Mouse (Mus musculus) left cerebral cortex, adult 8-10 months (tissue): ENCODE measurements around the gene Gsk3a. TPM values are rescaled to one million over a fixed set of nuclear protein-coding genes. Genes with fewer than 3 reads are reported as not detected.

Experiments used
- DNase-seq, 2 experiments: peaks; one replicate each; pipeline ENCODE4 v3.0.0; 2022; ENCODE audit warnings: low spot score in 2 of 2
- total RNA-seq, 4 experiments: library from RNA; stranded (reverse); gene quantifications; 2 replicates each; pipeline ENCODE4 v1.2.4; 2022

Gene Gsk3a
- total RNA-seq, 4 experiments from 2014 or later: 214 to 232 (median 222) TPM

DNA sequence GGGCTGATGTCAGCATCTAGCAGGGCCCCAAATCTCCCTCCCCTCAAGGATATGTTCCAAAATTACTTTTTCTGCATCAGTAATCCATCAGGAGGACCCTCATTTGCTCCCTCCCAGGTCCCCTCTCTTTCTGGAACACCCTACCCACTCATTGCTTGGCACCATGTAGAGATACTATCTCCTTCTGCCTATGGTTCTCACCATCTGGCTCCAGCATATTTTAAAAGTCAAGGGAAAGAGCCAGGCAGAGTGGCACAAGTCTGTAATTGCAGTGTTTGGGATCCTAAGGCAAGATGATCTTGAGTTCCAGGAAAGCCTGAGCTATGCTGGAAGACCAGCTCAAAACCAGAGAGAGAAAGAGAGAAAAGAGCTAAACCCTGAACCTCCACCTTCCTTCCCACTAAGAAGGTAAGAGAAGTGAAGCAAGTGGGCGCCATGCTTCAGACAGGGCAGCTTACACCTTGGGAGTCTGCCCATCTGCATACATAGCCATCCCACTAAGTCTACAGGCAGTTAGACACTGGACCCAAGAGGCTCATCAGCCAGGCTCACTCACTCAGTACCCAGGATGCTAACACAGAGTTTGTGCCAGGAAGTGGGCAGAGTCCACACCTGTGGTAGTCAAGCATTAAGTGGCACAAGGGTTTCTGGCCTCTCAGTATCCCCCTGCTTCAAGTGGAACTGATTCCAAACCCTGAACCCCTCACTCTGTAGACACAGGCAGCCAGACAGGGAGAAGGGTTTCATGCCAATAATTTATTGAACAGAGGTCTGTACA is 9.9 kb downstream of the Gsk3a start:
- no peak for DNase-seq

DNA sequence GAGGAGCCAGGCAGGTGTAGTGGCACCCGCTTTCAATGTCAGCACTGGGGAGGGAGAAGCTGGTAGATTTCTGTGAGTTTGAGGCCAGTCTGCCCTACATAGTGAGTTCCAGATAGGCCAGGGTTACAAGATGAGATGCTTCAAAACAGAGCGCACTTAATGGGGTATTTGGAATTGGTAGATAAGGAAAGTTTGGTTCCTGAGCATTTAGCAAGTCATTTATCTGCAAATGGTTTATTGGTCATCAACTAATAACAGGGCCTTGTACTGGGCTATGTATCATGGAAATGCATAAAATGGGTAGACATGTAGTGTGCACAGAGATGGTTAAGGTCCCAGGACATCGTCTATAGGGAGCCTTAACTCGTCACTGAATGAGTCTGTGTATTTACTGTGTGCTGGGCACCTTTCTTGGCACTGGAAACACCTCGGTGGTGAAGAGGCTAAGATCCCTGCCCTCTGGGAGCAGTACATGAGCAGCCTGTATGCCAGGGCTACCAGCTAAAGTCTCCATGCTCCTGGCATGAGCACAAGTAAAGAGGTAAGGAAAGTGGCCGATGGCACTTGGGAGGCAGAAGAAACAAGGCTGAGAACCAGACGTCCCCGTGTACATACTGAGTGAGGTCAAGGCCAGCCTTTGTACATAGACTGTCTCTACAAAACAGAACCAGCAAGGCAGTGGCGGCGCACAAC is 15.2 kb downstream of the Gsk3a start:
- no peak for DNase-seq

DNA sequence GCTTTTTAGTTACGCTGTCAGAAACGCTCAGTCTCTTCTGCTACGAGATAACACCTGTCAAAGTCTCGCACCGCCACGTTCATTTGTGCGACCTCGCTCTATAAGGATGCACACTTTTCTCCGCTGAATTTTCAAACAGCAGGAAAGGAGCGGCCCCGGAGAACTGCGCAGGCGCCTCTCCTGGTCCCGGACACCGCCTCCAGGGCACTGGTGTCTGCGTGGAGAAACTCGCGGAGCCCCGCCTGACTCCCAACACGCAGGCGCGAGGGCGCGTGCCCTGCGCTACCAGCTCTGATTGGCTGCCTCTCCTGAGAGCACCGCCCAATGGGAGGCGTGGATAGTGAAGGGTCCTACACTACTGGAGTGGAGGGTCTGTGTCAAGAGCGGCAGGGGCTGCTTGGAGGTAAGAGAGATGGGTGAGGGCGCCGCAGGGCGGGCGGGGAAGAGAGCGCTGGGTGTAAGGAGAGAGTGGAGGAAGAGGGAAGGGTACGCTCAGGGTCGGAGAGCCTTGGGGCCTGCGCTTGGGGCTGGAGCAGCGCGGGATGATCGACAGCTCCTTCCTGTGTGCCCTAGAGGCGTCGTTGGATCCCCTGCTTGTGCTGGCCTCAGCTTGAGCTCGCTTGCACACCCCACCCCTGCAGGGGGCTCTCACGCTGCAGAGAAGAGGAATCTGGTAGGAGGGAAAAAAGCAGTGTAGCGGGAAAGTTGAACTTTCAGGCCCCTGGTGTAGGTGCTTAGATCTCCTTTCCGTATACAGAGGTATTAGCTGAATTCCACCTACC is 16.4 kb downstream of the Gsk3a start, which contains the start of gene Zfp526:
Zfp526 (plus strand) TSS at position 324 of the 782 bp plus-strand sequence.
- peak; percentile 89 to 97 for DNase-seq

DNA sequence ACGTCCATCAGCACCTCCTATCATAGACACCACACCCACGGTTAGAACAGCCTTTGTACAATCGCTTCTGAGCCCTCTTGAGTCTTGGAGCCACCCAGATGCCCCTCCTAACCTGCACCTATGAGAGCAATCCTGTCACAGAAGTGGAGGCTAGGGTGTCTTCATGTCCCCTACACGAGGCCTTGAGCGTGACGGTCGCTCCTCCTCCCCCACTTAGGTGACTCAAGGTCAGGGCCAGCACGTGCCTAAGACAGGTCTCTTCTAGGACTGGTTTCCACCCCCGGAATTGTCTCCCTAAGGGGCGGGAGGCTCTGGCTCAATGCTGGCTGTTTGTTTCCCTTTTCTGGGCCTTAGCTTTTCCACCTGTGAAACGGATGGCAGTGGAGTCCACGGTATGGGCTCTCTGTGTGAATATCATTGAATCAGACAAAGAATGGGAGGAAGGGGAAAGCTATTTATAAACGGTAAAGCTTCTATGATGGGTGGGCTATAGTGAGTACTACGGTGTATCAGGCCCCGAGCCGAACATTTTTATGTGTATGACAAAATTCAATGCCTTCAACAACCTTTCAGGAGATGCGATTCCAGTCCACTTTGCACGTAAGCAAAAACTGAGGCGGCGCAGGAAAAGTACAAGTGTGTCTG is 17.1 kb downstream of the Gsk3a start, which contains the start of gene Dedd2:
Dedd2 (minus strand) TSS at position 159 of the 645 bp plus-strand sequence.
- no peak for DNase-seq

DNA sequence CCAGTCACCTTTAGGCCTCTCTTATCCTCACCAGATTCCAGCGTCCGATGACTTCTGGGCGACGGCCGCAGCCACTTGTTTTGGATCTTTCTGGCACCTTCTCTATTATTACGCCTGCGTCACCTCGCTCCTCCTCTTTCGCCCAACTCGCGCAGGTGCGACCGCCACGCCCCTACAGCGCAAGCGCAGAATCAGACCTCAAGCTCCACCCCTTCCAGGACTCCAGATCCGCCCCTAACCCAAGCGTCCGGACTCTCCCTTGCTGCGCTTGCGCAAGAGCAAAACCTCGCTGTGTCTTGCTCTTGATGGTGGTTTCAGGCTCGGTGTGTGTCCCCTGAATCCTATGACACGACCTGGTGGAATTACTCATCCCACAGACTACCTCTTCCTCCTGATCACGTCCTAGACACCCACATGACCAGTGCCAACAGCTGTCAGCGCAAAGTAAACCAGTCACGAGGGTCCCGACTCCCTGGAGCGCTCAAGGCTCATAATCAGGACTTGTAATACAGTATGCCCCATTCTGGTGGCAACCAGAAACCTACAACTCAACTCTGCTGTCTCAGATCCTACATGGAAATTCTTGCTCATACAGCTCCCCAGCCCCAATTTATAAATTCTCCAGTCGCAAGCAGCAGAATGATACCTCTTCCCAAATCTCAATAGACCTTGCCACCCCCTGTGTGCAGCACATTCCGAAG is 17.7 kb downstream of the Gsk3a start:
- peak; percentile 88 to 94 for DNase-seq

DNA sequence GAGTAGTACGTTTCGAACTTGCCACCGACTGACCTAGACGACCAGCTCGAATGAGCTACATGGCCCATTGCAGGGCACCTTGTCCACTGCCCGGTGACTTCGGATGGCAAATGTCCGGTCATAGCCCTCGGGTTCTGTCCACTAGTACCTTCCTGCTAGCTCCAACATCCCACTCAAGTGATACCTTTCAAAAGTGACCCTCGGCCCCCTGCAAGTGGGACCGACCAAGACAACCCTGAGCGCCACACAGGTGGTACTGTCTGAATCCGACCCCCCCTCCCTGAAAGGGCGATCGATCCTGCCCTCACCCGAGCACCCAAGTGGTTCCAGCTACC is 18.3 kb downstream of the Gsk3a start:
- DNase-seq: no peak

DNA sequence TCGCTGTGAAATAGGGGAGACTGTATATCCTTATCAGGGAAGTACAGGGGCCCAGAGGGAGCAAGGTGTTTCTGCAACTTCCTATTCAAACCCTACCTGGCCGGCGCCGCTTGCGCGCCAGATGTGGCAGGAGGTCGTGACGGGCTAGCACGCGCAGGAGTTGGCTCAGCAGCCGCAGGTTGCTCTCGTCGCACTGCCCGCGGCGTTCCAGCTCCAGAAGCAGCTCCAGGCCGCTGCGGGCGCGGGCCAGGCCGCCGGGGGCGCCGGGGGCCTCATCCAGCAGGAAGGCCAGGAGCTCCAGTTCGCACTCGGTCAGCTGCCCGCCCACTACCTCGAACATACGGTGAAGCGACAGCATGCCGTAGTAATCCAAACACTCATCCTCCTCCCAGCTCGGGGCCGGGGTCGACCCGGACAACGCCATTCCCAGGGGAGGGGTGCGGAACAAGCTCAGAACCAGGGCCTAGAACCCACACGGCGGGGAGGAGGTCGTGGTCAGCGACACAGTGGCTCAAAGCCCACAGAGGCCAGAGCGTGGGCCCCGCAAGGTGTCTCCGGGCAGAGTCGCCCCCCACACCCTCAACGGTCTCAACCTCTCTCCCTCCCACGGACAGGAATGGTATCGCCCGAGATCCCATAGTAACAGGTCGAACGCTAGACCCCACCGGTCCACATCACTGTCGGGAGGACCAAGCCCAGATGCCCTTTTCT is 18.8 kb downstream of the Gsk3a start:
- peak in 1 of 2 experiments; percentile 25 for DNase-seq

DNA sequence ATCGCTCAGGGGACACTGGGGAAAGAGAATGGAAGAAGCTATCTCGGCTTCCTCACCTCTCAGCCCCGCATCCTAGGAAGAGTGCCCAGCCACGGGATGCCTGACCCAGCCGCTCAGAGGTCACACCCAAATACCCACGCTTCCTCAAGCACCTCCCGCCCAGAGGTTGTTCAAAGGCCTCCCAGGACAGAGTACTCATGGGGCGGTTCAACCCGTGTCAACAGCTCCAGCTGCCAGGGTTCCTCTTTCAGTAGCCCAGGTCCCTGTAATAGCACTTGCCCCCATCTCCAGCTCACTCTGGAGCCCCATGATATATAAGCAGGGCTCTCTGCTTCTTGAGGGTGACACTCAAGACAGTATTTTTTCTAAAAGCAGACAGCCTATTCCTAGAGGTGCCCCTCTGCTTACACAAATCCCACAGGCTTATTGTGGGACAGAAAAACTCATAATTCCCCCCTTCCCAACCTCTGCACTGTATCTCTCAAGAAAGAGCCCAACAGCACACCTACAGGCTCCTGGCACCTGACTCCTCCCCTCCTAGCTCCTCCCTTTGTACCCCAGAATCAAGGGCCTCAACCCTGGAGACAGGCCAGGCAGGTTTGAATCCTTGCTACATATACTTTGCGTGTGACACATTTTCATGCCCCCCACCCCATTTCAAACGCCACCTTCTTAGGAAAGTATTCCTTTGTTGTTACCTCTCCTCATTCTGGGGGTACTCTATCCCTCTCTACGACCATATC is 19.8 kb downstream of the Gsk3a start:
- DNase-seq: no peak

DNA sequence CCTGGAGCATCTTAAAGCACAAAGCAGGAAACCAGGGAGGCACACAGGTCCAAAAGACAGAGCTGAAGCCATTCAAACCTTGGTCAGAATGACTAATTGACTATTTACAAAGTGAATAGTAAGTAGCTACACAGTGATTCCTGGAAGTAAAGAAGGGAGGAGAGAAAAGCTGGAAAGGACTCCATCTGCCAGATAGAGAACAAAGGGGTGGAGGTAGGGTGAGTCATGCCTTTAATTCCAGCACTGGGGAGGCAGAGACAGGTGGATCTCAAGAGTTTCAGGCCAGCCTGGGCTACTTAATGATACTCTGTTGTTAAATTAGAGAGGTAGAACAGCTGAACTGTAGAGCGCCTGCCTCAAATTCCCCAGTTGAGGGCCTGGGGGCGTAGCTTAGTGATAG is 23.5 kb downstream of the Gsk3a start:
- no peak for DNase-seq

DNA sequence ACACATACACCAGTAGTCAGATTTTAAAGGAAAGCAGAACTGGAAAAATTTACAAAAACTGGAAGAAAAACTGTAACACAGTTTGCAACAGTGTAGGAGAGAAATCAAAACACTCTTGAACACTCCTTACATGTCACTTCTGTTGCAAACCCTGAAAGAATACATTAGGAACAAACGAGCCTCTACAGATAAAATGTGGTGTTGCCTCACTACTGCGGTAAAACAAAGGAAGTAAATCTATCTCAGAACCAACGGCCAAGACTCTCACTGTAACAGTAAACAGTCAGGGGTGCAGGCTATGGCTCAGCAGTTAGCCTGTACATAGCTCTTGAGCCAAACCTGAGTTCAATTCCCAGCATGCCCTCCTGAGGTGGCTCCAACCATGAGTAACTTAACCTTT is 24.6 kb downstream of the Gsk3a start:
- DNase-seq: no peak

DNA sequence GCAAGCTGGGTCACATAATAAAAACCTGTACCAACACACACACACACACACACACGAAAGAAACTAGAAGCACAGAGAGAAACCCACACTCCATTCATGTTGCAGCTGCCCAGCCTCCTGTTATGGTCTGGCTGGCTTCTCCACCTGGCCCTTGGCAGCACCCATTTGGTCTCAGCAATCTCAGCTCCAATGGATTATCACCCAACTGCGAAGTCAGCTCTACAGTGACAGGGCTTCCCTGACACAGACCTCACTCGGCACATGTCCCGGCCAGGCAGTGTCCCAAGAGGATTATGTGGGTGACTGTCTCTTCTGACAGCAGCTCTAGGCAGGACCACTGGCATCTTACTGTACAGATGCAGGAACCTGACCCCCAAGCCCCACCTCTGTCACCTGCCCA is 27.2 kb downstream of the Gsk3a start:
- DNase-seq: no peak

DNA sequence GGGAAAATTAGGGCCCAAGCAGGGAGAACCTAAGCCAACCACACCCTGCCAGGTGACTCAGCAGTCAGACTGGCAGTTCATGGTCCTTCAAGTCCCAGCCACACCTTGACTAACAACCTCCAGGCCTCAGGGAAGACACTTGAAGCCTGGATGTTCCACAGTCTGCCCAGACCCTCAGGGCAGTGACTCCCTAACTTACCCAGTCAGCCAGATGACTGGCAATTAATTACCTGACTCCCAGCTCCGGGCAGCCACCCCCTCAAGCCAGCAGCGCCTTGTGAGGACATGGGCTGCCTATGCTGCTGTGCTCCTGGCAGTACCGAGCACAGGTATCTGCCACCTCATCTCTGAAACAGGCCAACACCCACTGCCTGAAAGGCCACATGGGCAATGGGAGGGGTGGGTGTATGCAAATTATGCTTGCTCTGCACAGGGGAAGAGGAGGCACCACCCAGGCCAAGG is 28.5 kb downstream of the Gsk3a start:
- no peak for DNase-seq

DNA sequence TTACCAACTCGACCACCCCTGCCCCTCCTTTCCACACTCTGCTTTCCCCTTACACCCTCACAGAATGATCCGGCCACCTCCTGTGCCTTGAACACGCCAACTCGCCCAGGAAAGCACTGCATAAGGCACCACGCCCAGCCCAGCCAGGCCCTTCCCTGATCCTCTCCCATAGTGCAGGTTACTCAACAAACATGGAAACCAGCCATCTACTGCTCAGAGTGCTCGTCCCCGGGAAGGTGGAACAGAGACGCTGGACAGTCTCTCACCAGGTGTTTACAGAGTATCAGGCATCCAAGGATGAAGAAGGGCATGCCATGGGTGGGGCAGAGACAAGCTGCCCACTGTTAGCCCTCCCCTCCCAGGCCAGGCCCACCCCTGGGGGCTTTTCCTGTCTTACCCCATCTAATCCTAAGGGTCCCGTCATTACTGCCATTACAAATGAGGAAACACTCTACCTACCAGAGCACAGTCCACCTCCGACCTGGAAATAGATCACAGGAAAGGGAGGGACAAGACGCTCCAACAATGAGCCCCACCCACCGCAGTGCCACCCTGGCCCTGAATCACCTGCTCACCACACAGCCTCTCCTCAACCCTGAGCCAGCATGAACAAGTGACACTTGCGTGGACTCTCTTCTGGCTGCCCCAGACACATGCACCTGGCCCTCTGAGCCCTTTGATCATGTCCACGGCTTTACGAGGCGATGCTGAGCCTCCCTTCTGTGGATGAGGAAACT is 31.4 kb downstream of the Gsk3a start:
- DNase-seq: no peak

DNA sequence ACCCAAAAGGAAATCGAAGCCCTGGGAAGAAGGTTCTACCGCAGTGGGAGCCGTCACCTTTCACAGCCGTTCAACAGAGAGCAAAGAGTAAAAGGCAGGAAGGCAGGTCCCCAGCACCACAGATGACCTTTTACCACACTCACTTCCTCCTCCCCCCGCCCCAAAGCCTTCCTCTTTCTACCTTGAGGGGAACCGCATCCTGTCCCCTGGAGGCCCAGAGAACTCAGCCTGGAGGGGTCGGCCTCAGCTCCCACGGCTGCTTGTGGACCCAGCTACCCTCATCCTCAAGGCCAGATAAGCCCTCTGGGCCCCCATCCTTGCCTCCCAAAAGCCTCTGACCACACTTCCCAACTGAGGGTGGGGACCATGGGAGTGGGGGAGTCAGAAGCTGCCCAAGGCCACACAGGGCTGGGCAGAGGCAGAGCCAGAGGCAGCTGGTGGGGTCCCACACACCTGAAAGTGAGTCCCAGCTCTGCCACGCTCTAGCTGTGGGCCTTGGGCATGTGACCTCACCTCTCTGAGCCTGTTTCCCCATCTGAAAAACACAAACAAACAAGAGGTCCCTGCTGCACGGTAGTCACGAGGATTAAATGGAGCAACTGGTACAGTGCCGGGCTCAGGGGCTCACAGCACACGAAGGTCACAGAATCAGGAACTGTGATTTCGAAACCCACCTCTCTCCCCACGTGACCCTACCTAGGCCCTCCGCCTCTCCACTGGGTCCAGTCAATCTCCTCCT is 32.1 kb downstream of the Gsk3a start:
- no peak for DNase-seq

DNA sequence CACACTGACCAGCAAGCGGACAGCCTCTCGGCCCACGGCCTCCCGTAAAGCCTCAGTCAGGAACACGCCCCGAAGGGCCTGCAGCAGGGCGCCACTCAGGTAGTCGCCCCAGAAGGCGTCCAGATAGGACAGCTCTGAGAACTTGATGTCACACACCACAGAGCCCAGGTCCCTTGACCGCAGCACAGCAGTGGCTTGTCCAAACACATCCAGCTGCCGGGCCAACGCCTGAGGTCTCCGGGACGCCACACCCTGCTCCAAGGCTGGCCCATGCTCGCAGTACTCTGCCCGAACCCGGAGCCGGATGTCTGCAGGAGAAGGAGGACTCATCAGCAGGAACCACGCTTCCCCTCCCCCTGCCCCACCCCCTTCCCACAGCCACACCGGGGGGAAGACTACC is 34.0 kb downstream of the Gsk3a start:
- DNase-seq: no peak

DNA sequence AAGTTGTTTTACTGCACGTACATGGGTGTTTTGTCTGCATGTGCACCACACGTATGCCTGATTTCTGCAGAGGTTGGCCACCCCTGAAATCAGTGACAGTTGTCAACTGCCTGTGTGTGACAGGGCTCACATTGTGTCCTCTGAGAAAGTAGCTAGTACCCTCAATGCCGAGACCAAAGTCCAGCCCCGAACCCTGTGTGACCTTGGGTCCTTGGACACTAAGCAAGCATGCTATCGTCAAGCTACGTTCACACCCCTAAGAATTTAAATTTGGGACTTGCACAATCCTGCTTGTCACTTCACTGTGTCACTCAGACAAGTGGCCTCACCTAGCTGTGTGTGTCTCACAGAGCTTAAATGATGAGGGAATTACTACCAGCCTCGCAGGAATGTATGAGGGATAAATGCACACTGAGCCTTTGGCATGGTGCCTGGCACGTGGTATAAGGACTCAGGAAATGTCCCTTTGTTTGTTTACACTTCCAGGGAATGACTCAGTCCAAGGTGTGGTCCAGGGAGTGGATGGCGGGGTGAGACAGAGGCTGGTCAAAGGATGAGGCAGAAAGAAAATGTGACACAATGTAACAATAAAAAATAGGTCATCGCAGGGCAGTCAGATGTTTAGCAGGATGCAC is 40.1 kb downstream of the Gsk3a start:
- no peak for DNase-seq

DNA sequence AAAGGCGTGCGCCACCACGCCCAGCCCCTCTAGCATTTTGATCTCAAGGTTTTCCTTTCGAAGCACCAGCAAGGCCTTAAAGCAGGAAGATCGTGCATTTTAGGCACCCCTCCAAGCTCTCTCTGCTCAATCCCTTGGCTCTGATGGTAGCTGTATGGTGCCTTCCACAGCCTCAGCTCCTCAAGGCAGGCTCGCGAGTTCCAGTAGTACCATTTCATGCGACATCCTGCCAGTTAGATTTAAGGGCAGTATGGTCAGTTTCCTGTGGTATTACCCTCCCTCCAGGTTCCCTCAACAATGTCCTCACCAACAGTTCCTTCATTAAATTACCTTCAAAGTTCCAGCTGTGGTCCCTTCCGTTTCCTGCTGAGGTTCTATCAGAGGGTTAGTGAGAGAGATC is 41.5 kb downstream of the Gsk3a start:
- no peak for DNase-seq

DNA sequence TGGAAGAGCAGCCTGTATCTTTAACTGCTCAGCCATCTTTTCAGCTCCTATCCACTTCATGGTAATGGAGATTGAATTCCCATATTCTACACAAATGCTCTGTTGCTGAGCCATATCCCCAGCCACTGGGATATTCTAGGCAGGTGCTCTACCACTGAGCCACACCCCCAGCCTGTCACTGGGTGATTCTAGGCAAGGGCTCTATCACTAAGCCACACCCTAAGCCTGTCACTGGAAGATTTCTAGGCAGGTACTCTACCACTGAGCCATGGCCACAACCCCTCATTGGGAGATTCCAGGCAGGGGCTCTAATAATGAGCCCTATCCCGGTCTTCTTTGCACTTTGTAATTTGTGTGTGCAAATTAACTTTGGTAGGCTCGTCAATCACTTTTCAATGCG is 42.5 kb downstream of the Gsk3a start:
- no peak for DNase-seq
